Mouse (Mus musculus): ENCODE results near the gene Rpl36a-ps1. TPM values are rescaled to one million over a fixed set of nuclear protein-coding genes. Genes with fewer than 3 reads are reported as not detected.

Rpl36a-ps1 gene
- polyA plus RNA-seq, 1 experiment from 2014 or later, result 0.94 TPM

DNA sequence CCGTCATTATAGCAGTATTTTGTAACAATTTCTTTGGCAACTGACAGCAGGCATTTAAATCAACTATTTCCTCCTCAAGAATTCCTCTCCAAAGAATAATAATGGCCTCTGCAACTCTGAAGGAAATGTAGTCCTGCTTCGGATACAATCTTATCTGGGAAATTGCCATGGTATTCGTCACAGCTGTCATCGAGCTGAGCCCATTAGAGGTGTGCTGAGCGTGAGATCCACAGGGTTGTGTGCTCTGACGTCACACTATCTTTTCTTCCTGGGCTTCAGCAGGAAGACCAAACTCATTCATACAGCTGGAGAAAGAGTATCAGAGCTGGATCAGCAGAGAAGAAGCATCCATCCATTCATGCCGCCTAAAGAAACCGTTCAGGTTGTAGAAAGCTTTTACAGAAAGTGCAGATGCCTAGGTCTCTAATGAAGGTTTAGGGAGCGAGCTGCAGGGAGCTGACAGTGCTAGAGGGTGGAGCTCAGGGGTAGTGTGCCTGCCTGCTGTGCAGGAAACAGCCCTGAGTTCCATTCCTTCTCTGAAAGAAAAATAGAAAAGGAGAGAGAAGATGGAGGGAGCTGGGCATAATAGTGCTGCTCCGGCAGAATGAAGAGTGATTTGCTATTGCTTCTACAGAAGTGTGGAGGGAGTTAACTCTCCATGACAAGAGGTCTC, 25.2 kb upstream of the Rpl36a-ps1 start:
- Histone ChIP-seq H3K4me3 (peak overlapping the region; percentile 38), H3K36me3 (no peaks in the 10 kb centered on the region), H3K9me3 (no peaks in the 10 kb centered on the region), H3K4me1 (peaks cover 34% of the 10 kb centered on the region), H3K9ac (0 out of 2 replicates have a peak overlapping the region, but pooled peaks have one; percentile 25), H3K27ac (replicated peaks) (peak overlapping the region; percentile 61), H3K4me2 (peak overlapping the region; percentile 62), H3K27me3 (replicated peaks) (peaks cover 5% of the 10 kb centered on the region)
- 12% methylated on average over 10 of the region's 10 CpGs for WGBS
- ATAC-seq (ENCODE audit: extremely low read depth, insufficient number of reproducible peaks, low FRiP score, low TSS enrichment), result peak; percentile 51; the same call in 1 of the 2 replicates

DNA sequence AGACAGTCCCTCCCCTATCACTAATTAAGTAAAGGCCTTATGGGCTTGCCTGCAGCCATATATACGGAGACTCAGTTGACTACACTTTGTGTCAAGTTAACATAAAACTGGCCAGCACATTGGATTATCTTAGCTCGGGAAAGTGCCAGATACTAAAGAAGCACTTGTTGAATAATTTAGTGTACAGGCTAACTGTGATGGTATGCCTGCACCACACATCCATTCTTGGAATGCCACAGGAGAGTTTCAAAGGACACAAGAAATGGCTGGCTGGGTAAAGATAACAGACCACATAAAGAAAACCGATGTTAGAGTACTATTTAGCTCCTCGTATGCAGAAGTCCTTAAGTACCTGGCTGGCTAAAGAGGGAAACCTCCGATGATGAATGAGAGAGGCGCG, 24.6 kb upstream of the Rpl36a-ps1 start:
- H3K9me3 ChIP-seq, result no peaks in the 10 kb centered on the region
- no peak for ATAC-seq (ENCODE audit: extremely low read depth, insufficient number of reproducible peaks, low FRiP score, low TSS enrichment)

DNA sequence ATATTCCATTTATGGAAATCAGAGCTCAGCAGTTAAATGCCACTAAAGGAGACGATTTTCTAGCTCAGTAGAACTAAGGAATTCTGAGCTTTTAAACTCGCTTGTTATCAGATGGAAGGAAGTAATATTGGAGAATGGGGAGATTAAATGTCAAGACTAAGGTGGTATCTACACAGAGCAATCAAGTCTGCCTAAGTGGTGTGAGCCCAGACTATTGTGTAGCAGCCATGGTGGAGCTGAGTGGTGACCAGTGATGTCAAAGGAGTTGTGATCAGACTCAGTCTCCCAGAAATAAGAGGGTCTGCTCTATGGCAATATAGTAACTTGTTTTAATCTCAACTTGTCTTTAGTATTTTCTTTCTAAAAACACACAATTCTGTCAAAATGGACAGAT, 16.8 kb upstream of the Rpl36a-ps1 start:
- peak overlapping the region; percentile 98 for H3K27ac ChIP-seq (replicated peaks)
- H3K4me3 ChIP-seq, result no peak overlapping the region
- H3K27me3 ChIP-seq (replicated peaks), result no peaks in the 10 kb centered on the region
- H3K4me1 ChIP-seq, result peaks cover 24% of the 10 kb centered on the region
- no peak overlapping the region for H3K9ac ChIP-seq
- ATAC-seq (ENCODE audit: extremely low read depth, insufficient number of reproducible peaks, low FRiP score, low TSS enrichment), result no peak
- no peaks in the 10 kb centered on the region for H3K36me3 ChIP-seq
- no peaks in the 10 kb centered on the region for H3K9me3 ChIP-seq
- peak overlapping the region; percentile 50 for H3K4me2 ChIP-seq
- 5% methylated on average over 2 of the region's 2 CpGs for WGBS

More for the DNA sequence above, 24.6 kb upstream of the Rpl36a-ps1 start:
- H3K4me3 ChIP-seq, result peak overlapping the region; percentile 38
- no peak overlapping the region for H3K9ac ChIP-seq
- WGBS, result 14% methylated on average over 7 of the region's 7 CpGs
- peak overlapping the region; percentile 61 for H3K27ac ChIP-seq (replicated peaks)
- H3K27me3 ChIP-seq (replicated peaks), result peaks cover 5% of the 10 kb centered on the region
- peaks cover 36% of the 10 kb centered on the region for H3K4me1 ChIP-seq
- H3K36me3 ChIP-seq, result no peaks in the 10 kb centered on the region
- peak overlapping the region; percentile 62 for H3K4me2 ChIP-seq

DNA sequence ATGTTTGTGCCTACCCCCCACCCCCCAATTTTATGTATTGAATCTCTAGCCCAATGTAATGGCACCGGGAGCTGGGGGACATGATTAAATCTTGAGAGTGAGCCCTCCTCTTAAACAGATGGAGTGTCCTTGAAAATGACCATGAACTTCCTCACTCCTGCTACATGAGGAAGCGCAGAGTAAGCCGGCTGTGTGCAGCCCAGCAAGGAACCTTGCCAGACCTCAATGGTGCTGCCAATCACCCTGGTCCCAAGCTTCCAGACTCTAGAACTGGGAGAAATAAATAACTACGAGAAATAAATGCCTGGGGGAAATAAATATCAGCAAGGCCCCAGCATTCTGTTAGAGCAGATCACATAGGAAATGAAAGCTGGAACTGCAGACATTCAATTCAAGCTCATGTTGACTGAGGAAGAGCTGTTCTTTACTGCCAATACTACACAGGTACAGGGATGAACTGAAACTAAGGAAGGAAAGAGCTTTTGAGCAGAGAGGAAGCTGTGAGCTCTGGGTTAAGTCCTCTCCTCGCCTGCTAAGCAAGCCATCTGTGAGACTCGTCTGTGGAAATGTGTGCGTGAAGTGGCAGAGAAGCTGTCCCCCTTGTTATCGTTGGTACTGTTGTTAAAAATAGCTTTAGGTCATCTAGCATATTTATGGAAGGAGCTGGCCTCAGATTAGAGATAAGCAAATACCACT, 16.3 kb upstream of the Rpl36a-ps1 start:
- peak overlapping the region; percentile 61; the same call in 1 of the 2 replicates for H3K9ac ChIP-seq
- peaks cover 24% of the 10 kb centered on the region for H3K4me1 ChIP-seq
- peak overlapping the region; percentile 98 for H3K27ac ChIP-seq (replicated peaks)
- WGBS, result 17% methylated on average over 8 of the region's 8 CpGs
- no peak overlapping the region for H3K4me3 ChIP-seq
- H3K27me3 ChIP-seq (replicated peaks), result no peaks in the 10 kb centered on the region
- peak; percentile 42; the same call in 1 of the 2 replicates for ATAC-seq (ENCODE audit: extremely low read depth, insufficient number of reproducible peaks, low FRiP score, low TSS enrichment)
- no peaks in the 10 kb centered on the region for H3K9me3 ChIP-seq
- peak overlapping the region; percentile 50 for H3K4me2 ChIP-seq
- no peaks in the 10 kb centered on the region for H3K36me3 ChIP-seq

DNA sequence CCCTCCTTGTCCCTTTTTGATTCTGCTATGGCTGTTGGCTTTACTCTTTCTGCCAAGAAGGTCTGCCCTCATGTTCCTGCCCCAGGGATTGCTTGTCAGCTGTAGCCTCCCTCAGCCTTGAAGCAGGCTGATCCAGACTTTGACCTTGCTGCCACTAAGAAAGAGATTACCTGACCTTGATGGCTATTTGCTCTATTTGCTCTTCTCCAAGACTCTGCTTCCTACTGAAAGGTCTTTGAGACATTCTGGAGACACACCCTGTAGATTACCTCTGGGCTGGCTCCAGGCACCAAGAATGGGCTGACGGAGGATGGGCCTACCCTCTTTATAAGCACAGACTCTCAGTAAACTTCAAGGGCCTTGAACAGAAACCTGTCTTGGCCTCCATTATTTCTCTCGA, 1.6 kb downstream of the Rpl36a-ps1 start:
- 80% methylated on average over 2 of the region's 2 CpGs for WGBS
- ATAC-seq (ENCODE audit: extremely low read depth, insufficient number of reproducible peaks, low FRiP score, low TSS enrichment), result no peak
- Histone ChIP-seq H3K27ac (replicated peaks) (no peak overlapping the region), H3K4me2 (no peak overlapping the region), H3K9ac (no peak overlapping the region), H3K4me3 (no peak overlapping the region), H3K4me1 (0 out of 2 replicates have a peak, but pooled peaks cover 6% of the 10 kb centered on the region), H3K36me3 (no peaks in the 10 kb centered on the region), H3K9me3 (peaks cover 7% of the 10 kb centered on the region; the same call in 1 of the 2 replicates), H3K27me3 (replicated peaks) (no peaks in the 10 kb centered on the region)

DNA sequence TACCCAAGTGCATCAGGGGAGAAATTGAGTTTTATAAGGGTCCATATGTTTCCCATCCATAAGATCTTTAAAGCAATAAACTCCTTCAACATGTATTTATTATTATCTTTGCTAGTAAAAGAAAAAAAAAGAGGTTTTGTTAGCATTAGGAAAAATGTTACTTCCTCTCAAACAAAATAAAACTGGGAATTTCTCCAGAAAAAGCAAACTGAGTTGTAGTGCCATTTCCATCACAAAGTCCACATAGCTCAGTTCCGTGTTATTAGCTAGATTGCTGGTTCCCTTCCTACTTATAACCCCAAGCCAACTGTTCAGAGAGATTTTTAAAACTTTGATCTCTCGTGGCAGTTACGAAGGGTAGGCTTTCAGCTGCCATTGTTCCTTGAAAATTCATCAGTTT, 3.5 kb downstream of the Rpl36a-ps1 start:
- Histone ChIP-seq H3K4me1 (0 out of 2 replicates have a peak, but pooled peaks cover 6% of the 10 kb centered on the region), H3K4me3 (no peak overlapping the region), H3K36me3 (no peaks in the 10 kb centered on the region), H3K27ac (replicated peaks) (no peak overlapping the region), H3K9me3 (no peaks in the 10 kb centered on the region), H3K9ac (no peak overlapping the region), H3K4me2 (no peak overlapping the region), H3K27me3 (replicated peaks) (no peaks in the 10 kb centered on the region)
- ATAC-seq (ENCODE audit: extremely low read depth, insufficient number of reproducible peaks, low FRiP score, low TSS enrichment), result no peak
- WGBS, result 53% methylated on average over 3 of the region's 3 CpGs

DNA sequence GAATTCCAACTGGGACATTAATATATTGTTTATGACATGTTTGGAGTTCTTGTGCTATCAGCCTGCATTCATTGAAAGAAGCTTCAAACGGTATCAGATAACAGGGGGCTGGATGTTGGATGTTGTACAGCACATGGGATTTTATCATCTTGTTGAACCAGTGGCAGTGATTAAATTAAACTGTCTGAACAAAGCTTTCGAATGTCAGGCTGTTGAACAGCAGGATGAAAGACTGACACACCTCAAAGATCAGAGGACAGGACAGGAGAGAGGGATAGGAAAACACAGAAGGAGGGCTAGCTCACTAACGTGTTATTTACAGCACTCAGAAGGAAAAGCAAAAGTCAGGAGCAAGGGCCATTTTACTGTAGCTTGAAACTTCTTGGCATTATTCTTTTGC, 4.3 kb downstream of the Rpl36a-ps1 start:
- 32% methylated on average over 3 of the region's 3 CpGs for WGBS
- Histone ChIP-seq H3K9ac (no peak overlapping the region), H3K4me1 (0 out of 2 replicates have a peak, but pooled peaks cover 6% of the 10 kb centered on the region), H3K36me3 (no peaks in the 10 kb centered on the region), H3K4me2 (no peak overlapping the region), H3K27ac (replicated peaks) (no peak overlapping the region), H3K4me3 (no peak overlapping the region), H3K27me3 (replicated peaks) (no peaks in the 10 kb centered on the region), H3K9me3 (no peaks in the 10 kb centered on the region)
- no peak for ATAC-seq (ENCODE audit: extremely low read depth, insufficient number of reproducible peaks, low FRiP score, low TSS enrichment)

DNA sequence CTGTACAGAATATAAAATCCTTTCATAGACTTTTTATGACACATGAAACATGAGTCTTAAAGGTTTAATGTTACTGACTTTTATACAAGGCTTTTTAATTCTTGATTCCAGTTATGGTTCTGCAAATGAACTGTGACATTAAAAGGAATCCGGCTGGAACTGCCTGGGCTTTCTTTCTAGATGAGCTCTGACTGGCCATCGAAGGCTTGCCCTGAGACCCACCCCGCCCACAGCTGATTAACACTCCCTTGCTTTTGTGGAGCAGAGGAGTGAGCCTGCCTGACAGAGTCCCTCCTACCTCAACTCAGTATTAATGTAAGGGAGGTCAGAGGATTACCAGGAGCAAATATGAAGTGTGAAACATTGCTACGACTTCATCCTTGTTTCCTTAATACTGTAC, 22.2 kb downstream of the Rpl36a-ps1 start:
- WGBS, result 25% methylated on average over 4 of the region's 4 CpGs
- ATAC-seq (ENCODE audit: extremely low read depth, insufficient number of reproducible peaks, low FRiP score, low TSS enrichment), result no peak

DNA sequence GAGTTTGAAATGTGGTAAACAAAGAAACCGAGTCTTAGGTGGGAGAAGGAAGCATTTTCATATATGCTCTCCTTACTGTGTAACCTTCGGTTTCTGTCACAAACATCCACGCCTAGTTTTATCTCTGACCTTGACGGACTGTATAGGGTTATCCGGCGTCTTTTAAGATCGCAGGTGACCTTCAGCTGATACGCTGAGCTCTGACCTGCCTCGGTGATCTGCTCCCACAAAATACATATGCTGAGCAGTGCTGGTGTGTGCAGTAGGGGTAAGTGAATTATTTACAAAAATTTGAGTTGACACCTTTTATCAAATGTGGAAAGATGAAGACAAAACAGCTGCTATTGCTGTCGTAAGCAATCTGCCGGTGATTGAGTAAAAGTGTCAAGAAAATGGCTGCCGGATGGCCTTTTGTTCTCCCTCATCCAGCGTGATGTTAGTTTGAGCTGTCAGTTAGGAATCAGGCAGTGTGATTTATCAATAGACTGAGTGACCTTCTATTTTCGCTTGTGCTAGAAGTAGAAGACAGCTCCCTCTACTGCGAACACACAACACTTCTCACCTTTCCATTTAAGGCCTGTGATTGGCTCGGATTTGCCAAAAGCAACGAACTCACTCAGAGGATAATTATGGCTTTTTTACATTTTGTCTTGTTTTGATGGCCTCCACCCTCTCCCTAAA, 35.0 kb downstream of the Rpl36a-ps1 start:
- ATAC-seq (ENCODE audit: extremely low read depth, insufficient number of reproducible peaks, low FRiP score, low TSS enrichment), result no peak
- H3K4me2 ChIP-seq, result peak overlapping the region; percentile 17

More for the DNA sequence above, 22.2 kb downstream of the Rpl36a-ps1 start:
- Histone ChIP-seq H3K9me3 (no peaks in the 10 kb centered on the region), H3K27ac (replicated peaks) (no peak overlapping the region), H3K27me3 (replicated peaks) (no peaks in the 10 kb centered on the region), H3K36me3 (no peaks in the 10 kb centered on the region), H3K4me1 (peaks cover 19% of the 10 kb centered on the region), H3K4me3 (no peak overlapping the region), H3K4me2 (no peak overlapping the region), H3K9ac (no peak overlapping the region)

DNA sequence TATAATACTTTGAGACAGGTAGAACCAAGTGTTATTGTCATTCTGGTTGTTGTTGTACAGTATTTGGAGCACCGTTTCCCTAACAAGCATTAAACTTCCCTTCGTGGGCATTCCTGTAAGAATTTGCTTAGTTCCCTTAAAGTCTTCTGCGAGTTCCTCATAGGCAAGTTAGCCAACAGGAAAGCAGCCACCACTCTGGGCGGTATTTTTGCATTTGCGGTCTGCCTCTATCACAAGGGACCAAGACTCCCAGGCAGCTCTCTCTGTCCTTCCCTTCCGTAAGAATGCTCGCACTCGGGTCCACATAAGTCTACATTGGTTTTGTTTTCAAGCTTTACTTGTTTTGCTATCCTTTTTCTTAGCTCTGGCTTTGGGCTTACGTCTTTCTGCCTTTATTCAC, 37.3 kb downstream of the Rpl36a-ps1 start:
- 87% methylated on average over 9 of the region's 9 CpGs for WGBS
- Histone ChIP-seq H3K27ac (replicated peaks) (no peak overlapping the region), H3K4me3 (no peak overlapping the region), H3K9ac (no peak overlapping the region), H3K27me3 (replicated peaks) (no peaks in the 10 kb centered on the region), H3K4me2 (no peak overlapping the region), H3K36me3 (no peaks in the 10 kb centered on the region), H3K9me3 (no peaks in the 10 kb centered on the region), H3K4me1 (peaks cover 12% of the 10 kb centered on the region)
- no peak for ATAC-seq (ENCODE audit: extremely low read depth, insufficient number of reproducible peaks, low FRiP score, low TSS enrichment)

More for the DNA sequence above, 35.0 kb downstream of the Rpl36a-ps1 start:
- no peak overlapping the region for H3K9ac ChIP-seq
- 52% methylated on average over 17 of the region's 17 CpGs for WGBS
- H3K4me3 ChIP-seq, result no peak overlapping the region
- no peaks in the 10 kb centered on the region for H3K27me3 ChIP-seq (replicated peaks)
- H3K27ac ChIP-seq (replicated peaks), result no peak overlapping the region
- no peaks in the 10 kb centered on the region for H3K36me3 ChIP-seq
- H3K4me1 ChIP-seq, result peaks cover 6% of the 10 kb centered on the region
- H3K9me3 ChIP-seq, result no peaks in the 10 kb centered on the region

DNA sequence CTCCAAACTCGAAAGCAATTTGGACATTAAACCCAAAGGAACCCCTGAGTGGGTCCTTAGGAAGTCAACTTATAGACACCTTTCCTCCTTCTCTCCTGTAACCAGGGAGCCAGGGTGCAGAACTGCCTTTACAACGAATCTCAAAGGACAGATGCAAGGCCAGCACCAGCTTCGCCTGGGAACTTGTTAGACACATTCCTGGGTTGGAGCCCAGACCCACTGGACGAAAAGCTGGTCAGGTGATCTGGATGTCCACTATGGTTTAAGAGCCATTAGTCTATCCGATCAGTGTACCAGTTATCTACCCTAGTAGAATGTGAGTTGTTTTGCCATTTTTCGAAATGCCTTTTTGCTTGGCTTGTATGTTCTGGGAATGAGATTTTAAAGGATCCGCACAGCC, 41.7 kb downstream of the Rpl36a-ps1 start:
- Histone ChIP-seq H3K4me3 (no peak overlapping the region), H3K9ac (no peak overlapping the region), H3K4me1 (peaks cover 6% of the 10 kb centered on the region), H3K27ac (replicated peaks) (0 out of 2 replicates have a peak overlapping the region, but pooled peaks have one; percentile 8), H3K9me3 (no peaks in the 10 kb centered on the region), H3K27me3 (replicated peaks) (no peaks in the 10 kb centered on the region), H3K36me3 (no peaks in the 10 kb centered on the region), H3K4me2 (no peak overlapping the region)
- ATAC-seq (ENCODE audit: extremely low read depth, insufficient number of reproducible peaks, low FRiP score, low TSS enrichment), result no peak
- WGBS, result 74% methylated on average over 7 of the region's 7 CpGs

All from heart, embryonic 13.5 days (tissue).